Mouse (Mus musculus) forebrain, embryonic 10.5 days (tissue): Measurements from ENCODE around the gene Sept14. TPM values are rescaled to one million over a fixed set of nuclear protein-coding genes. Genes with fewer than 3 reads are reported as not detected.

ENCODE experiments used
- DNase-seq: peaks from one replicate; pipeline ENCODE4 v3.0.0-alpha.2; 2017; ENCODE audit warnings: low spot score; ENCODE audit errors: extremely low spot score
- H3K27ac ChIP-seq: fragments of 300-500 bp; sonication (generic); 2 replicates; pipeline ENCODE4 v1.5.1; 2016; ENCODE audit warnings: mild to moderate bottlenecking
- H3K27me3 ChIP-seq: fragments of 300-500 bp; sonication (generic); 2 replicates; pipeline ENCODE4 v1.6.1; 2016; ENCODE audit warnings: mild to moderate bottlenecking; ENCODE audit not compliant: poor library complexity, severe bottlenecking
- H3K36me3 ChIP-seq: fragments of 300-500 bp; sonication (generic); replicated peaks from 2 replicates; pipeline ENCODE4 v1.6.1; 2016; ENCODE audit warnings: mild to moderate bottlenecking, moderate library complexity
- H3K4me1 ChIP-seq: fragments of 300-500 bp; sonication (generic); 2 replicates; pipeline ENCODE4 v1.6.1; 2016
- H3K4me3 ChIP-seq: fragments of 300-500 bp; sonication (generic); 2 replicates; pipeline ENCODE4 v1.5.1; 2016; ENCODE audit warnings: mild to moderate bottlenecking, moderate library complexity
- H3K9me3 ChIP-seq: fragments of 300-500 bp; sonication (generic); 2 replicates; pipeline ENCODE4 v1.6.1; 2016; ENCODE audit warnings: mild to moderate bottlenecking, moderate library complexity
- WGBS: fragments of 180-500 bp; shearing (Covaris S2); methylation state at CpG from one replicate; pipeline ENCODE4 v1.1.7; 2016; 5-methylcytosine and 5-hydroxymethylcytosine counted together
- polyA plus RNA-seq: library from polyadenylated mRNA; unstranded; fragments of >200 nt; fragmentation: Nextera tagmentation; extraction: Ambion mirVana; gene quantifications from 2 replicates; pipeline ENCODE4 v1.2.1, GENCODE M21; 2016

The Sept14 gene
- not detected in 2 replicates for polyA plus RNA-seq

- no peaks in the 10 kb centered on the region for H3K27me3 ChIP-seq
- H3K4me3 ChIP-seq = no peak within 1 kb of the TSS
- no peaks in the 10 kb centered on the region for H3K36me3 ChIP-seq
- H3K4me1 ChIP-seq = no peaks in the 10 kb centered on the region
- H3K27ac ChIP-seq = no peak within 1 kb of the TSS
- WGBS = 69% methylated on average over 2 of the region's 2 CpGs
- no peaks in the 10 kb centered on the region for H3K9me3 ChIP-seq
- no peak for DNase-seq
Measured at GRCm38 (mm10) chr5:129708412-129708811, at the start of gene Sept14. Sept14 (minus strand) TSS chr5:129708512.

GRCm38 (mm10) chr5:129756886-129757285 lies 48.6 kb upstream of the Sept14 start:
- WGBS = 95% methylated on average over 20 of the region's 20 CpGs
- H3K27me3 ChIP-seq = no peaks in the 10 kb centered on the region
- no peak overlapping the region for H3K4me3 ChIP-seq
- H3K36me3 ChIP-seq = peaks cover 28% of the 10 kb centered on the region
- H3K27ac ChIP-seq = no peak overlapping the region
- no peak for DNase-seq
- H3K4me1 ChIP-seq = peaks cover 4% of the 10 kb centered on the region
- H3K9me3 ChIP-seq = no peaks in the 10 kb centered on the region

- no peaks in the 10 kb centered on the region for H3K4me1 ChIP-seq
- H3K4me3 ChIP-seq = no peak overlapping the region
- H3K27me3 ChIP-seq = no peaks in the 10 kb centered on the region
- H3K27ac ChIP-seq = no peak overlapping the region
- WGBS = 85% methylated on average over 6 of the region's 6 CpGs
- H3K36me3 ChIP-seq = peaks cover 72% of the 10 kb centered on the region
- H3K9me3 ChIP-seq = no peaks in the 10 kb centered on the region
- DNase-seq = no peak
Measured at GRCm38 (mm10) chr5:129744050-129744449, 35.7 kb upstream of the Sept14 start.

GRCm38 (mm10) chr5:129742903-129743488 lies 34.7 kb upstream of the Sept14 start:
- no peak for DNase-seq
- no peaks in the 10 kb centered on the region for H3K9me3 ChIP-seq
- 89% methylated on average over 7 of the region's 7 CpGs for WGBS
- no peak overlapping the region for H3K4me3 ChIP-seq
- no peaks in the 10 kb centered on the region for H3K4me1 ChIP-seq
- H3K27ac ChIP-seq = no peak overlapping the region
- H3K36me3 ChIP-seq = peaks cover 64% of the 10 kb centered on the region
- H3K27me3 ChIP-seq = no peaks in the 10 kb centered on the region

- H3K36me3 ChIP-seq = peaks cover 46% of the 10 kb centered on the region
- DNase-seq = no peak
- no peaks in the 10 kb centered on the region for H3K27me3 ChIP-seq
- H3K4me3 ChIP-seq = no peak overlapping the region
- 95% methylated on average over 1 of the region's 1 CpGs for WGBS
- no peaks in the 10 kb centered on the region for H3K9me3 ChIP-seq
- no peak overlapping the region for H3K27ac ChIP-seq
- H3K4me1 ChIP-seq = no peaks in the 10 kb centered on the region
Measured at GRCm38 (mm10) chr5:129740976-129741375, 32.7 kb upstream of the Sept14 start.

GRCm38 (mm10) chr5:129731021-129731420 lies 22.7 kb upstream of the Sept14 start:
- no peak overlapping the region for H3K4me3 ChIP-seq
- H3K4me1 ChIP-seq = peaks cover 38% of the 10 kb centered on the region
- H3K27me3 ChIP-seq = no peaks in the 10 kb centered on the region
- H3K27ac ChIP-seq = no peak overlapping the region
- H3K9me3 ChIP-seq = no peaks in the 10 kb centered on the region
- 84% methylated on average over 5 of the region's 5 CpGs for WGBS
- peaks cover 16% of the 10 kb centered on the region for H3K36me3 ChIP-seq
- no peak for DNase-seq

- no peak for DNase-seq
- Histone ChIP-seq H3K9me3 (no peaks in the 10 kb centered on the region), H3K36me3 (peaks cover 14% of the 10 kb centered on the region), H3K27me3 (no peaks in the 10 kb centered on the region), H3K27ac (peak overlapping the region; percentile 15; the same call in 1 of the 2 replicates), H3K4me1 (peaks cover 41% of the 10 kb centered on the region), H3K4me3 (no peak overlapping the region)
- WGBS = 78% methylated on average over 11 of the region's 11 CpGs
Measured at GRCm38 (mm10) chr5:129730344-129730743, 22.0 kb upstream of the Sept14 start.

- 73% methylated on average over 11 of the region's 11 CpGs for WGBS
Measured at GRCm38 (mm10) chr5:129729286-129729685, 21.0 kb upstream of the Sept14 start.

GRCm38 (mm10) chr5:129726784-129727183 lies 18.5 kb upstream of the Sept14 start:
- no peaks in the 10 kb centered on the region for H3K36me3 ChIP-seq
- peaks cover 50% of the 10 kb centered on the region for H3K4me1 ChIP-seq
- peak overlapping the region; percentile 5; the same call in 1 of the 2 replicates for H3K4me3 ChIP-seq
- WGBS = 82% methylated on average over 3 of the region's 3 CpGs
- H3K27ac ChIP-seq = no peak overlapping the region
- H3K9me3 ChIP-seq = no peaks in the 10 kb centered on the region
- no peak for DNase-seq
- H3K27me3 ChIP-seq = no peaks in the 10 kb centered on the region

More at GRCm38 (mm10) chr5:129729286-129729685, 21.0 kb upstream of the Sept14 start:
- H3K4me1 ChIP-seq = peaks cover 50% of the 10 kb centered on the region
- no peaks in the 10 kb centered on the region for H3K9me3 ChIP-seq
- H3K4me3 ChIP-seq = no peak overlapping the region
- no peak overlapping the region; the same call in 1 of the 2 replicates for H3K27ac ChIP-seq
- peaks cover 7% of the 10 kb centered on the region for H3K36me3 ChIP-seq
- no peaks in the 10 kb centered on the region for H3K27me3 ChIP-seq
- no peak for DNase-seq

- Histone ChIP-seq H3K4me1 (peaks cover 45% of the 10 kb centered on the region), H3K4me3 (peak overlapping the region; percentile 93), H3K36me3 (no peaks in the 10 kb centered on the region), H3K27me3 (no peaks in the 10 kb centered on the region), H3K27ac (peak overlapping the region; percentile 99), H3K9me3 (no peaks in the 10 kb centered on the region)
- DNase-seq = no peak
- 23% methylated on average over 7 of the region's 7 CpGs for WGBS
Measured at GRCm38 (mm10) chr5:129725774-129726392, 17.6 kb upstream of the Sept14 start.

GRCm38 (mm10) chr5:129724834-129725773 lies 16.8 kb upstream of the Sept14 start, which contains the start of gene Nipsnap2:
Nipsnap2 (plus strand) TSS chr5:129725063.
- Histone ChIP-seq H3K4me1 (peaks cover 37% of the 10 kb centered on the region), H3K27ac (peak within 1 kb of the TSS; percentile 99), H3K27me3 (no peaks in the 10 kb centered on the region), H3K9me3 (no peaks in the 10 kb centered on the region), H3K36me3 (peaks cover 5% of the 10 kb centered on the region), H3K4me3 (peak within 1 kb of the TSS; percentile 93)
- peak; percentile 95 for DNase-seq
- under 1% methylated on average over 91 of the region's 93 CpGs for WGBS

- H3K36me3 ChIP-seq = peaks cover 14% of the 10 kb centered on the region
- H3K27me3 ChIP-seq = no peaks in the 10 kb centered on the region
- WGBS = 60% methylated on average over 4 of the region's 4 CpGs
- peaks cover 29% of the 10 kb centered on the region for H3K4me1 ChIP-seq
- DNase-seq = no peak
- no peaks in the 10 kb centered on the region for H3K9me3 ChIP-seq
- peak overlapping the region; percentile 93 for H3K4me3 ChIP-seq
- H3K27ac ChIP-seq = peak overlapping the region; percentile 99; the same call in 1 of the 2 replicates
Measured at GRCm38 (mm10) chr5:129724268-129724667, 16.0 kb upstream of the Sept14 start.
